Mouse (Mus musculus): ENCODE measurements at regions not wholly inside any gene's neighbourhood (a gene's known extent, or its start where the extent isn't known, plus 50 kb on each side); places are given as distances from the start of the nearest gene placed in this dataset.
A peak's percentile ranks its signal among the peaks of the same experiment; 100 is the strongest.

GRCm38 (mm10) chr3:66592259-66592658, 295.6 kb upstream of the Veph1 start:
- DNase-seq (ENCODE audit: low read depth, low spot score) = no peak

GRCm38 (mm10) chr3:66590775-66591174, 294.1 kb upstream of the Veph1 start:
- DNase-seq (ENCODE audit: low read depth, low spot score) = peak; percentile 38

- DNase-seq (ENCODE audit: low read depth, low spot score) = no peak
These were observed 292.8 kb upstream of the Veph1 start for GRCm38 (mm10) chr3:66589483-66589882.

- DNase-seq (ENCODE audit: low read depth, low spot score) = no peak
These were observed 288.2 kb upstream of the Veph1 start for GRCm38 (mm10) chr3:66584831-66585230.

- no peak for DNase-seq (ENCODE audit: low read depth, low spot score)
These were observed 287.5 kb upstream of the Veph1 start for GRCm38 (mm10) chr3:66584101-66584500.

GRCm38 (mm10) chr3:66576659-66577058, 280.0 kb upstream of the Veph1 start:
- no peak for DNase-seq (ENCODE audit: low read depth, low spot score)

GRCm38 (mm10) chr3:66574321-66574720, 277.7 kb upstream of the Veph1 start:
- no peak for DNase-seq (ENCODE audit: low read depth, low spot score)

- DNase-seq (ENCODE audit: low read depth, low spot score) = no peak
These were observed 276.4 kb upstream of the Veph1 start for GRCm38 (mm10) chr3:66572887-66573519.

- DNase-seq (ENCODE audit: low read depth, low spot score) = peak; percentile 55
These were observed 273.7 kb upstream of the Veph1 start for GRCm38 (mm10) chr3:66570342-66570741.

- DNase-seq (ENCODE audit: low read depth, low spot score) = no peak
These were observed 267.9 kb upstream of the Veph1 start for GRCm38 (mm10) chr3:66564268-66565245.

- peak; percentile 62 for DNase-seq (ENCODE audit: low read depth, low spot score)
These were observed 266.7 kb upstream of the Veph1 start for GRCm38 (mm10) chr3:66563329-66563728.

GRCm38 (mm10) chr3:66555538-66555937, 258.9 kb upstream of the Veph1 start:
- DNase-seq (ENCODE audit: low read depth, low spot score) = peak; percentile 31

- no peak for DNase-seq (ENCODE audit: low read depth, low spot score)
These were observed 254.3 kb upstream of the Veph1 start for GRCm38 (mm10) chr3:66550920-66551319.

GRCm38 (mm10) chr3:66546576-66546975, 249.9 kb upstream of the Veph1 start:
- DNase-seq (ENCODE audit: low read depth, low spot score) = no peak

- no peak for DNase-seq (ENCODE audit: low read depth, low spot score)
These were observed 247.7 kb upstream of the Veph1 start for GRCm38 (mm10) chr3:66544139-66544933.

- no peak for DNase-seq (ENCODE audit: low read depth, low spot score)
These were observed 246.2 kb upstream of the Veph1 start for GRCm38 (mm10) chr3:66542865-66543264.

- no peak for DNase-seq (ENCODE audit: low read depth, low spot score)
These were observed 241.3 kb upstream of the Veph1 start for GRCm38 (mm10) chr3:66537913-66538312.

- no peak for DNase-seq (ENCODE audit: low read depth, low spot score)
These were observed 240.7 kb upstream of the Veph1 start for GRCm38 (mm10) chr3:66537106-66537893.

GRCm38 (mm10) chr3:66536673-66537072, 240.0 kb upstream of the Veph1 start:
- no peak for DNase-seq (ENCODE audit: low read depth, low spot score)

- DNase-seq (ENCODE audit: low read depth, low spot score) = no peak
These were observed 239.3 kb upstream of the Veph1 start for GRCm38 (mm10) chr3:66535786-66536529.
